Mouse (Mus musculus) CD4-positive, CD25-positive, alpha-beta regulatory T cell, adult 4 months (primary cell): ENCODE measurements at regions not wholly inside any gene's neighbourhood (a gene's known extent, or its start where the extent isn't known, plus 50 kb on each side); places are given as distances from the start of the nearest gene placed in this dataset.

ENCODE experiments used
- ATAC-seq: one replicate; pipeline ENCODE4 v1.8.0; 2017

- ATAC-seq, result no peak
These were observed 62.1 kb downstream of the P2ry1 start for GRCm38 (mm10) chr3:61064720-61065119.

GRCm38 (mm10) chr3:61067067-61067466 is 64.5 kb downstream of the P2ry1 start:
- ATAC-seq, result no peak

DNA sequence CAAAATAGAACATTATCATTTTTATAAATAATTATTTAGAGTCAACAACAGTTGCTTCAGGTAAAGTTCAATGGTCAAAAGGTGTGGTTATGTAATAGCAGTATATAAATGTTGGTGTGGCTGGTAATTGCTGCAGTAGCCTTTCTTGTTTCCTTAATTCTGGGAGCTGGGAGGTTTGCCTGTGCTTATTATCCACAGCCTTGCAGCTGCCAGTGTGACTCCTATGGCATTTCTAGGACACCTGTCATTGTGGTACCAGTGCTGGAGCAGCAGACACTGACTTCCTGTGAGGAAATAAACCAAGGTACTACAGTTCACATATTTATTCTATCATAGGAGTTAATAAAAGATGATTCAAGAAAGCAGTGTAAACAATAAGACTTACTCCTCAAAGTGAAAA is 65.6 kb downstream of the P2ry1 start:
- no peak for ATAC-seq

GRCm38 (mm10) chr3:61071041-61071440 is 68.4 kb downstream of the P2ry1 start:
- ATAC-seq, result no peak

GRCm38 (mm10) chr3:61072330-61072729 is 69.7 kb downstream of the P2ry1 start:
- ATAC-seq, result no peak

DNA sequence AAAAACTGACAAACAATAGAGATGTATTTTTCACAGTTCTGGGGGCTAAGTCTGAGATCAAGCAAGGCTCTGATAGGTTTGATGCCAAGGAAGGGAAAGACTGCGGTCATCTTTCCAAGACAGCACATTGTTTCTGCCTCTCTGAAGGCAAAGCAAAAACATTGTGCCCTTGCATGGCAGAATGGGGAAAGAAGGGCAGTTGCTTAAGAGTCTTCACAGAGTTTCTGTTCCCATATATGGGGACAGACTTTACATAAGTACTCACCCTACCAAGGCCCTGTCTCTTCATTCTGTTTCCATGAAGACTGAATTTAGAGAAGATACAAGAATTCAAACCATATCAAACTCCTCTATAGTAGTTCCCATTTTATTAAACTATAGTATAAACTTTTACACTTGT is 70.5 kb downstream of the P2ry1 start:
- no peak for ATAC-seq

- no peak for ATAC-seq
These were observed 71.2 kb downstream of the P2ry1 start for GRCm38 (mm10) chr3:61073806-61074205.

- ATAC-seq, result no peak
These were observed 73.2 kb downstream of the P2ry1 start for GRCm38 (mm10) chr3:61075839-61076238.

- ATAC-seq, result no peak
These were observed 87.3 kb downstream of the P2ry1 start for GRCm38 (mm10) chr3:61089931-61090330.

DNA sequence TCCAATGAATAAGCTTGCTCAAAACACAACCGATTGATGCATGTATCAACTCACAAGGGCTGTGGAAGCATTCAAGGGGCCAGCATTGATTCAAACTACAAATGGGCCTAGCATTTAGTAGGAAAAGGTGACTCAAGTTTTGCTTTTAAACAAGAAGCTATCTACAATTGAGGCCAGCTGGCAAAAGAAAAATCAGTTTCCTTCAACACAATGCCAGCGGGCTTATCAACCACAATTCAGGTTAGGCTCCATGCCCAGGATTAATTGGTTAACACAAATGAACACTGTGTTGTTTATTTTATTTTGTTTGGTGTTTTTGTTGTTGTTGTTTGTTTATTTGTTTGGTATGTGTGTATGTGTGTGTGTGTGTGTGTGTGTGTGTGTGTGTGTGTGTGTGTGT is 89.4 kb downstream of the P2ry1 start:
- ATAC-seq, result no peak

DNA sequence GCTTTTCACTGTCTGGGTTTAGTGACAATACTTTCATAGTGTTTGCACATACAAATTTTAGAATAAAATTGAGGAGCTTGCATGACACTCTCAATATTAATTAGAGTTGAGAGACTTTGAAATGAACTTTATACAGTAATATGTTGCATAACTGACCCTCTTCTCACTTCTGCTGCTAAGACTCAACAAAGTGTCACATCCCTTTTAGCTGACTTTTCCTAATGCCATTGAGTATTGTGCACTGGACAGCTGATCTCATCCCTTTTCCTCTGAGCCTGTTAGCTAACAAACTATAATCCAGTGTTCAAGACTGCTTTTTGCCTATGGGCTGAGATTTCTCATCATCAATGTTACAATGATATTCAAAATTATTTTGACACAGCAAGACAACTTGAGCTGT is 113.8 kb downstream of the P2ry1 start:
- no peak for ATAC-seq

- ATAC-seq, result no peak
These were observed 130.5 kb downstream of the P2ry1 start for GRCm38 (mm10) chr3:61133096-61133495.

GRCm38 (mm10) chr3:61154087-61154486 is 151.5 kb downstream of the P2ry1 start:
- ATAC-seq, result no peak

GRCm38 (mm10) chr3:61159811-61160210 is 157.2 kb downstream of the P2ry1 start:
- ATAC-seq, result no peak

DNA sequence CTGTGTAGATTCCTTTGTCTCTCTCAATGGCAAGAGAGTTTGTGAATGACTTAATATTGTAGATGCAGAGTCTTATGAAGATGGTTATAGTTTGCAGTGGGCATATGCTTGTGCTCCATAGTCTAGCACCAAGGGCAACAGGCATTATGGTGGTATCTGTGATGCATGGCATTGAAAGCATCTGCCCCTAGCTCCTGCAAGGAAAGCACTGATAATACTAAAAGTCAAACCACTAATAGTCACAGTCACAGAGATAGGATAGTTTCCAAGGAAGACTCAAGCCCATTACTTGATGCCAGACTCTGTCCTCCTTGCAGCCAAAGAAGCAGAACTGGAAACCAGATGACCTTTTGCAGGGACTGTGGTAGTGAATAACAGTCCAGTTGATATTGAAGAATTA is 158.8 kb downstream of the P2ry1 start:
- no peak for ATAC-seq

- ATAC-seq, result no peak
These were observed 175.6 kb upstream of the Rap2b start for GRCm38 (mm10) chr3:61185789-61186188.

- ATAC-seq, result no peak
These were observed 172.8 kb upstream of the Rap2b start for GRCm38 (mm10) chr3:61188662-61189061.

GRCm38 (mm10) chr3:61216562-61216961 is 144.9 kb upstream of the Rap2b start:
- ATAC-seq, result no peak

DNA sequence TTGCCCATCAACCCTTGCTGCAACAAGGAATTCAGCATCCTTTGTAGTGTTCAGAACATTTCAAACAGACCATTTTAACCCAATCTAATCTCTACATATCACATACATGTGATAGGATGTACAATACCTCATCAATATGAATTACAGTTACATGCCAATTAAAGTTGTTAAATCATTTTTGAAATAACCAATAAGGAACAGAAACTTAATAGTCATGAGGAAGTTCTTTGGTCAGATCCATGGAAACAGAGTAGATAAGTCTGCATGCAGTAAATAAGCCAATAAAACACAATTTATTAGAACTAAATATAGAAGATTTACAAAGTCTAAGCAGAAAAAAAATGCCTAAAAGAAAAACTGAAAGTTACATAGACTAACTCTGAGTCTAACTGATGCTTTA is 136.9 kb upstream of the Rap2b start:
- ATAC-seq, result no peak

DNA sequence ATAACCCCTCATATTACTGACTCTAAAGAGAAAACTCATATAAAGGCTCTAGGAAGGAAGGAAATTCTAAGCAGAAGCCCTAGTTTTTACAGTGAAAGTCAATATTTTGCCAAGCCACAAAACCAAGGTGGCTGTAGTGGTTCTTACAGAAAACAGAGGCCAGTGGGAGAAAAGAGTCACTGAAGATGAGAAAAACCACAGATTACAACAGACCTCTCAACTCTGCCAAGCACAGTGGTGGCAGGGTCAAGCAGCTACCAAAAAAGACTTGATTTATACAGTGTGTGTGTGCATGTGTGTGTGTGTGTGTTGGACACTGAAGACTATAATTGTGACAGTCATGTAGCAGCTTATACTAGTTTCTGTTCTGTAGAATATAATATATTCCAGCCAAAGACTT is 136.4 kb upstream of the Rap2b start:
- ATAC-seq, result no peak

DNA sequence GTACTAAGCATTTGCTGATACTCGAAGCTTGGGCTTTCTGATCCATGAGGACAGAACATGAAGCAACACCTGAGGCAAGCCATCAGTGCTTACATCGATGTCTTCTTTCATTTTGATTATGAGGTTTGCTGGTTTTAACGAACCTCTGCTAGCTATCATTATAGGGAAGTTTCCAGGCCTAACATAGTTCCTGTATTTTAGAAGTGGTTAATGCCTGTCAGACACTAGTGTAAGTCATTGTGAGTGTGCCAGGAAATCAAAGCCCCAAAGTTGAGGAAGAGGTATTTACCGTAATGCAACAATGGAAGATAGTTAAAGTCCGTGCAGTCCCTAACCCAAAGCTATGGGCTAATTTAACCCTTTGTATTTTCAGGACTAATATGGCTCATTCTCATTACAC is 120.1 kb upstream of the Rap2b start:
- ATAC-seq, result no peak

DNA sequence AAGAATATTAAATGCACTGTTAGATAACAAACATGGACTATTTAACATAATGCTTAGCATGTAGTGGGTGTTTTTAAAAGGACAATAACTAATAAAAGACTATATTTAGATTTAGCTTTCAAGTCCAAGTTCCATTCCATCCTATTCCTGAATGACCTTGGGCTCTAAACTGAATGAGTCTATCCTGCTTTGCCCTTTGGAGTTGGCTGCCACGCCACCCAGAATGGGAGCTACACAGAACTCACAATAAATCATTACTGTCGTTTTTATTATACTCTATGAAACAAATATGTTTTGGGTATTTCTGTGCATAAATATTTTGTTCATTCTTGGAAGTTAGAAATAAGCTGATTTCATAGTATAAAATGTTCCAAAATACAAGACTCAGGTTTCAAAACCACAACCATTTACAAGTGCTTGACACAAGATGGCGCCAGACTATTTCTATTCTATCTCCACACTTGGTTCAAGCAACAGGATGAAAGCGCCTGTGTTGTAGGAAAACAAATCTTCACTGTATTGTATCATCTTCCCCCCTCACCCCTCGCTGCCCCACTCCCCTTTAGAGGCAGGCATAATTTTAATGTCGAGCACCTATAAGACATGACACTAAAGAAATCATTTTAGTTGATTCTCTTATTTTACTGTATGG is 117.4 kb upstream of the Rap2b start:
- ATAC-seq, result peak; percentile 62

DNA sequence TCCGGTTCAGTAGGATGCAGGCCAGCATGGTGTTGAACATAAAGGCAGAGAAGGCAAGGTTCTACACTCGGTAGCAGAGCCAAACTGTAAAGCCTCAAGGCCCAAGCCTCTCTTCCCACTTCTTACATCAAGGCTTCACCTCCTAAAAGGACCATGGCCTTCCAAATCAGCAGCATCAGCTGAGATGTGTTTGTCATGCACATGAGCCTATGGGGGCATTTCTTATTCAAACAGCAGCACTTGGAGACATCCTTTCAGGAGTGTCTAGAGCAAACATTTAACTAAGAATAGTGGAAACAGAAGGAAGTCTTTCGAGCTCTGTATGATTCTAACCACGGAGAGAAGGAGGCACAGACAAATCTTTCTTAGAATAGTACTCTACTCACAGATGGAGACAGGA is 115.0 kb upstream of the Rap2b start:
- ATAC-seq, result no peak

DNA sequence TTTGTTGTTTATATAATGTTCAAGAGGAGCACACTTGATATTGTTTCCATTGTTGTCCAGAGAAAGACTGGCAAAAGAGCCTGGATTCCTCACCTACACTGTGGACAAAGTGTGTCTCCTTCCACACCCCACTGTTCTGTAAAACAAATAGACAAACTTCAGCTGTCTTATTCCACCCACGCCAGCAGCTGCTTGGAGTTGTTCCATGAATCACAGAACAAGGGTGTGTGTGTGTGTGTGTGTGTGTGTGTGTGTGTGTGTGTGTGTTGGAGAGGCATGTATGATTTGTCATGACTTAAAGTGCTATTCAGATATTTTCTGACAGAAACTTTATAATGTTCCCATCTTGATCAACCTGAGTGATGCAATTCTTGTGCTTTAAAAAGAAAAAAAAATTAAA is 114.1 kb upstream of the Rap2b start:
- ATAC-seq, result no peak

DNA sequence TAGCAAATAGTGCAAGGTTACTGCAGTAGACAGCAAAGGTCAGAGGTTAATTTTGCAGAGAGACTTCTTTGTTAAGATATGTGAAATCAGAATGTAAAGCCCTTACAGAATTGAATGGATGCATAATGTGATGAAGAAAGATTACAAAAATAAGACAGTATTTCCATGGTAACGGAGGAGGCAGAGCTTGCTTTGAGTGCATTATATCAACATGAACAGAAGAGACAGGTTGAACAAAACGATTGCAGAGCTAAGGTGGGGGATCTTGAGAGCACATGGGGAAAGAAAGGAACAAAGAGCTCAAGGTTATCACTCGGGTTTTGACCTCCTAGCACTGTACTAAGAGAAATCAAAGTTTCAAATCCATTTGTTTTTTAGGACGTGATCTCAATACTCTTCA is 106.2 kb upstream of the Rap2b start:
- no peak for ATAC-seq
